Mouse (Mus musculus): ENCODE data around the gene Olfr1152.

Gene Olfr1152

DNA sequence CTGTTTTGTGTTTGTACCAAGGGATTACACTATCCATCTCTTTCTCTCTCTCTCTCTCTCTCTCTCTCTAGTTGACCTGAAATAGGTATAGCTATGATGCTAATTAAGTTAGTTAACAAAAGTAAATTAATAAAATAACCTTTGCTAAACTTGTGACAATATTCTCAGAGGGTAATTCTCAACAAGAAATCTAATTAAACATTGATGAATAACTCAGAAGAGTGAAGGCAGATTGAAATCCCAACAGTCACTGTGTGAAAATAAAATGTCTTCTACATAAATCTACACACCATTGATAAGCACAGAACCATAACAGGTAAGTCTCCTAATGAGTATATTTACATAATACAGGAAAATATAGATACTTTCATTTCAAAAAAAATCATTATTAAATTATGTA is at the start of gene Olfr1152:
Gene Olfr1152 (plus strand): TSS at position 301 of the 400 bp plus-strand sequence.
- DNase-seq: no peak

DNA sequence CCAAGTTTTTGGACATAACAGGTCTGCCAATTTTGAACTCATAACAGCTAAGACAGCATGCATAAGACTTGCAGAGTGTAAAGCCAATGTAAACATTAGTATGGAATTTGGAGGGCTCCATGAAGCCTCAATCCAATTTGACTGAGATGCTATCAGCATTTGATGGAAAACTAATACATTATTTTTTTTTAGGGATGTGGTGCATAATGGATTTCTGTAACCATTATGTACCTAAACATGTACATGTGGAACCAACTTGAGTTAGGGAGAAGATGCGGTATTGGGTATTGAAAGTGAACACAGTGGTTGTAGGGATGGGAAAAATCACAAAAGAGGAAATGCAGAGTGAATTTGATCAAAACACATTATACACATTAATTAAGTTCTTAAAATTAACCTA is 36.1 kb upstream of the Olfr1152 start, which contains the start of gene Olfr1148:
Gene Olfr1148 (plus strand): TSS at position 301 of the 400 bp plus-strand sequence.
- DNase-seq: no peak

DNA sequence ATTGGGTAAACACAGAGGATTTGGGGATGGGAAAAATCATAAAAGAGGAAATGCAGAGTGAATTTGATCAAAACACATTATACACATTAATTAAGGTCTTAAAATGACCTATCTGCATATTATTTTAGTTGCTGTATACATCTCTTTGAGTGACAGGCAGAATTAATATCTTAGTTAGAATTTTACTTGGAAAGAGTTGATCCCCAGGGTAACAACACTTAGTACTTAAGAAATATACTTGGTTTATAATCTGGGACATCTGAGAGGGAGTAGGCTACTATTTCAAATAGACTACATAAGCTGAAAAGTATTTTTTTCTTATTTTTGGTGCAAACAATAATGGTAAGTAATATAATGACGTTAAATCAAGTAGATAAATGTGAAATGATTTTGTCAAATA is 22.6 kb upstream of the Olfr1152 start, which contains the start of gene Olfr1150-ps1:
Gene Olfr1150-ps1 (plus strand): TSS at position 301 of the 400 bp plus-strand sequence.
- DNase-seq: no peak

DNA sequence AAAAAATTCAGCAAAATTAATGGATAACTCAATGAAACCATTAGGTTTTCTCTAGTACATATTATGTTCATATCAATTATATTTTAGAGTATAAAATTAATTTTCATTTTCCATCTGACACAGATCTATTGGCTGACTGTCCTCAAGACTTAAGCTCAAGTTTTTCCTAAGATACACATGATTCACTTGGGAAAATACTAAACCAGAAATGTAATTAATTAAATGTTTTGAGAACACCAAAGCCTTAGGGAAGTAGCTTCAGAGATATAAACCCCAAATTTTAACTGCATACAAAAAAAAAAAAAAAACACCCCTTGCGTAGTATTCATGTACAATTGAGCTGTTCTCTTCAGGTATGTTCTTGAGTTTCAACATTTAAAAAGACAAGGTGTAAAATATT is 10.7 kb upstream of the Olfr1152 start, which contains the start of gene Olfr1151:
Gene Olfr1151 (plus strand): TSS at position 301 of the 400 bp plus-strand sequence.
- DNase-seq: no peak

DNA sequence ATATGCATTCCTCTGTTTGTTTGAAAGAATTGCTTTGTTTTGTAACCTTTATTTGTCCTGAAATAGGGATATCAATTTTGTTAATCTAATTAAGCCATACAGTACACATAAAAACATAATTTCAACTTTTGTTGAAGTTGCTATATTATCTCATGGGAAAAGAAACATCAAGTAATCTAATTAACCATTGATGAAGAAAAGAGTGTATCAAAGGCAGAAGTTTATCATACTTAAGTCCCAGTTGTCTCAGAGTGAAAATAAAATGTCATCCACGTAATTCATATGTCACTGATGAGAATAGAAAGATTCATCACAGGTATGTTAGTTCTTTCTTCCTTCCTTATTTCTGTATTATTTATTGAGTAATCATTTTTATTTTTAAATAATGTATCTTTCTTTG is 28.4 kb downstream of the Olfr1152 start, which contains the start of gene Olfr1153:
Gene Olfr1153 (plus strand): TSS at position 301 of the 400 bp plus-strand sequence.
- DNase-seq: no peak

DNA sequence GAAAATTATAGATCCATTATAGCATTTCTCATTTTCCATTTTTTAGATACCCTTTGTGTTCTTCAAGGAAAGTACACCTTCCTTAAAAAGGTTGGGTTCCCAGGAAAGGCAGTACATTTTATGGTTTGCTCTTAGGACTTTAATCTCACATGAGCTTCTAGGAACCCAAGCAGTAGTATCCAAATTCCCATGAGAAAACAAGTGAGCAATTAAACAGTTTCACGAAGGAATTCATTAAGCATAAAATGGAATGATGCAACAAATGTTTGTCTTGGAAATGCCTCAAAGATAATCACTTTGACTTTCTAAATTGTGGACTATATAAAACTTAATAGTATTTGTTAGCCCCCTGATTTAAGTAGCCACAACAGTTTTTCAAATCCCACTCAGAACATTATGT is 38.8 kb downstream of the Olfr1152 start, which contains the start of gene Olfr1154:
Gene Olfr1154 (minus strand): TSS at position 101 of the 400 bp plus-strand sequence.
- DNase-seq: no peak
